Mouse (Mus musculus) thymus, postnatal 4 days (tissue): ENCODE results near the gene Fam193b.
A peak's percentile ranks its signal among the peaks of the same experiment; 100 is the strongest.

Experiments used
- DNase-seq: peaks from one replicate; pipeline ENCODE4 v3.0.0; 2021

The Fam193b gene

DNA sequence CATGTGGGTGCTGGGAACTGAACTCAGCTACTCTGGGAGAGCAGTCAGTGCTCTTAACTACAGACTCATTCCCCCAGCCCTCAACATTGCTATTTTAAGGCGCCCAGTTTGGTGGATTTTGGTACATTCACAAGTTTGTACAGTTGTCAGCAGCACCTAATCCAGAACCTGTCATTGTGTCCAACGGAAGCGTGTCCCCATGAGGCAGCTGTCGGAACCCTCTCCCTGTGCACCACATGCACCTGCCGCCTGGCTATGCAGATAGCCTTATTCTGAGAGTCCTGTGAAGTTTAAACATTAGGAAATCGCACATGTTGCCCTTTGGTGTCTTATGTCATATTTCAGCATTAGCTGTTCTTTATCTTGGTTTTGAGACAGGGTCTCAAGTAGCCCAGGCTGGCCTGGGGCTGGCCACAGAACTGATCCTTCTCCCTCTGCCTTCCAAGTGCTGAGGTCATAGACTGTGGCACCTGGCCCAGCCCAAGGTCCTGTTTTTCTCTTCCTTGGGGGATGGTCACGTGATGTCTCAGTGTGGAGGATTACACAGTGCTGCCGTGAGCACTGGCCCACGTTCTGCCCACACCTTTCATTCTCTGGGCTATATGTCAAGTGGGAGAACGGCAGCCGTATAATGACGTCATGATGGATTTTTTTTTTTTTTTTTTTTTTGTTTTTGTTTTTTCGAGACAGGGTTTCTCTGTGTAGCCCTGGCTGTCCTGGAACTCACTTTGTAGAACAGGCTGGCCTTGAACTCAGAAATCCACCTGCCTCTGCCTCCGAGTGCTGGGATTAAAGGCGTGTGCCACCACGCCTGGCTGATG is 45.0 kb downstream of the Fam193b start:
- DNase-seq, result no peak

DNA sequence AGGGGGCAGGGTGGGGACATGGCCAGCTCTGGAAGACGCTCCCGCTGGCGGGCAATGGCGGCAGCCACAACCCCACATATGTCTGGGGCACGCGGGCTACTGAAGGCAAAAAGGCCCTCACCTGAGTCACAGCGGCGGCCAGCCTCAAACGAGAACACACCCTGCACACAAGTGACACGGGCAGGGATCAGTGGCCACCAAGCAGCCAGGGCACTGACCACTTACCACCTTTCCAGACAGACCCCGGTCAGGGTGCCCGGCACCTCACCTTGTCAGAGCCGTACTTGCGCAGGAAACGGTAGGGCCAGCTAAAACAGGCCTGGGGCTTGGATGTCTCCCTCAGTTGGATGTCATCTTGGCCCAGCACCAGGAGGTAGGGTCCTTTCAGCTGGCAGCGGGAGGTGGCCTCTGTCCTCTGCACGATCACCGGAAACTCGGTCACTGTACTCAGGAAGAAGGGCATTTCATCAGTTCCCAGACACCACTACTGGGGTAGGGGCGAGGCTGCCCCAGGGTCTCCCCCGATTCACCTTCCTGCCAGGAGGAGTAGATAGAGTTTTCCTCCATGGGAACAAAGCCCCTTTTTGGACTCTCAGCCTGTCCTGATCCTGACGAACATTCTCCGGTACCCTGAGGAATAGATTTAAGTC is 46.8 kb downstream of the Fam193b start:
- DNase-seq, result no peak

DNA sequence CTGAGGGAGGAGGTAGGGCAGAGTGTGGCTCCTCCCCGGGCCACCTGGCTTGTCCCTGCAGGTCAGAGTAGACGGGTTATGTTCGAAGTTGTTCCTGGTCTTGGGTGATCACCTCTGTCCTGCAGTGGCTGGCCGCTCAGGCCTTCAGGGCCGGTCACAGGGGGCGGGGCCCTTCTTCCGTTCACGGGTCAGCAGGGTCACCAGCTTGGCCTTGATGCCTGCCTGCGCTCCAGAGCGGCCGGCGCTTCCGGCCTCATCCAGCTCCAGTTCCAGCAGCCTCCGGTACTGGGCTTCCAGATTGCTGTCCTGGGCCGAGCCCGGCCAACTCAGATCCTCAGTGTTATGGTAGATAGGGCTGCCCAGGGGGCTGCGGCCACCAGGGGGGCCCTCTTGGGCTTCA is 47.6 kb downstream of the Fam193b start:
- no peak for DNase-seq

DNA sequence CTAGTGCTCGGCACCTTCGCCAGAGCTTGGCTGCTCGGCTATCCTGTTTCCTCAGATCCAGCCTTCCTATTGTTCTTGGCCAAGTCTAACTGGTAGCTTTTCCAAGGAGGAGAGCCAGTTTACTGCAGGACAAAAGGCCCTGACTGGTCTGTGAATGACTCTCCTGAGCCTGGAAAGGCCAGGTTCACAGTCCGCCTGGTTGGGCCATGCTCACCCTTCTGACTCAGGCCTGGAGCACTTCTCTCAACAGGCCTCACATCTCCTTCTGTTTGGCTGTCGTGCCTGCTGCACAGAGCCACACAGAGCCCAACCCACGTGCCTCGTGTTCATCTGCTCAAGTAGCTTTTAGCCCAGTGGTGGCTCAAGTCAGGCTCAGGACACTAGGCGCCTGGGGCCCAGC is 48.2 kb downstream of the Fam193b start:
- DNase-seq, result no peak

DNA sequence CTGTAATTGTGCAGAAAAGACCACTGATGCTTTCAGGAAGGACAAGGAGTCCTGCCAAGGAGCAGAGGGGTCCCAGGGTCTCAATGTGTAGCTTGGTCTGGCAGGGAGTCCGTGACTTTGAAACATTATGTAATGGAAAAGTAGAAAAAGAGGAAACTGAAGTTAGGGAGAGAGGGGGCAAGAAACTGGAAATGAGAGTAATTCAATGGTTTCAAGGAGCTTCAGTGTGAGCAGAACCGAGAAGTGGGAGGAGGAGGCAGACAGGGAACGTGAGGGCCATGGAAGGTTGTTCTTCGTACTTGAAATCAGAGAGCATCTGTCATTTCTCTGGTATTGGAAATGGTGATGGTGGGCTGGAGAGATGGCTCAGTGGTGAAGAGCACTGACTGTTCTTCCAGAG is 51.3 kb downstream of the Fam193b start:
- no peak for DNase-seq

DNA sequence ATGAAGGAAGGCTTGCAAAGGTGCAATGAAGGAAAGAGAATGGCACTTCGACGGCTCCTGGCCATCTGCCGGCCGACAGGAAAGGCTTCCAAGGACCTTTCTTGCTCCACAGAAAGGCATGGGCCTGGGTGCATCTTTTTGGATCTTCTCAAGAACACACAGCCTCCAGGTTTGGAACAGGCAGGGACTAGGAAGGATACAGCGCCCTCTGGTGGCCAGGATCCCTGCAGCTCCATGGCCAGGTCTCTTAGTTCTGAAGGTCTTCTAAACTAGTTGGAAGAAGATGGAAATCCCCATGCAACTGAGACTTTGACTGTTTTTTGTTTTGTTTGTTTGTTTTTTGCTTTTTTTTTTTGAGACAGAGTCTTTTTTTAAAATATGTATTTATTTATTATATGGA is 54.0 kb downstream of the Fam193b start:
- DNase-seq, result peak; percentile 95

DNA sequence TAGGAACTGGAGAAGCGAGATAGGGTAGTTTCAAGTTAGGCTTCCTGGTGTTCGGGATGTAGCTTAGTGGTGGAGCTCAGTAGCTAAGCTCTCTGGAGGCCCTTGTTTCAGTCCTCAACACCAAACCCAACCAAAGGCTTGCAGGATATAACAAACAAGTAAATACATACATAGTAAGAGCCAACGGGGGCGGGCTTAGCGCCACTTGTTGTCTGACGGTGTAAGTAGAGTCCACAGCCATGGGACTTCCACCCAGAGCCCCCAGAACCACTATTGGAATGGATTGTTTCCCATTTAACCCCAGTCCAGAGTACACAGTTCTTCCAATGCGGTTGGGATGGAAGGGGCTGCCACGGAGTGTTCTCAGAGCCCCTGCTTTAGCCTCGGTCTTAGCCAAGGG is 57.1 kb downstream of the Fam193b start:
- no peak for DNase-seq

DNA sequence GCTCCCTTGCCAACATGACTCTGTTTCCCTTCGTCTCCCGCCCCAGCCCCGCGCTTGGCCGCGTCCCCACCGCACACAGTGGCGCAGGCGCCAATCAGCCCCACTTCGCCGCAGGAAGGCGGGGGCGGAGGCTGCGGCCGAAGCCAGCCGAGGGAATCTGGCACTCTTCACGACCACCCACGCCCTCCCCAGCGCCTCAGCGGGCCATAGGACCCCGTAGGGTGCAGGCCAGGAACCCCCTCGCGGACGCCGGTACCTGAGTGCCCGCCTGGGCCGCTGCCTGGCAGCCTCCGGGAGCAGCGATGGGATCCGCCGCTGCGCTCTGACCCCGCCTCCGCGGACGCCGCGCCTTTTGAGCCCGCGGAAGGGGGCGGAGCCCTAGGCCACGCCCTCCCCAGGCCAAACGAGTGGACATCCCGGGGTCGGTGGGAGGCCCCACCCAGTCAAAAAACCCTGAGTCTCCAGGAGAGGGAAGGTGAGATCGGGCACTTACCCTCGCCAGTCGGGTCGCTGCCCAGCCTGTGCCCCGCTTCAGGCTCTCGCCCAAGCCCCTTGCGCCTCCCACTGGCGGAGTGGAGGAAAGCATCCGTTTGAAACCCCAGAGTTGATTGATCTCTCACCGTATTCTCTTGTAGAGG is 57.7 kb downstream of the Fam193b start, which contains the start of gene Pdlim7:
TSS of gene Pdlim7 (minus strand) at position 566 of the 638 bp plus-strand sequence.
- peak; percentile 95 for DNase-seq

DNA sequence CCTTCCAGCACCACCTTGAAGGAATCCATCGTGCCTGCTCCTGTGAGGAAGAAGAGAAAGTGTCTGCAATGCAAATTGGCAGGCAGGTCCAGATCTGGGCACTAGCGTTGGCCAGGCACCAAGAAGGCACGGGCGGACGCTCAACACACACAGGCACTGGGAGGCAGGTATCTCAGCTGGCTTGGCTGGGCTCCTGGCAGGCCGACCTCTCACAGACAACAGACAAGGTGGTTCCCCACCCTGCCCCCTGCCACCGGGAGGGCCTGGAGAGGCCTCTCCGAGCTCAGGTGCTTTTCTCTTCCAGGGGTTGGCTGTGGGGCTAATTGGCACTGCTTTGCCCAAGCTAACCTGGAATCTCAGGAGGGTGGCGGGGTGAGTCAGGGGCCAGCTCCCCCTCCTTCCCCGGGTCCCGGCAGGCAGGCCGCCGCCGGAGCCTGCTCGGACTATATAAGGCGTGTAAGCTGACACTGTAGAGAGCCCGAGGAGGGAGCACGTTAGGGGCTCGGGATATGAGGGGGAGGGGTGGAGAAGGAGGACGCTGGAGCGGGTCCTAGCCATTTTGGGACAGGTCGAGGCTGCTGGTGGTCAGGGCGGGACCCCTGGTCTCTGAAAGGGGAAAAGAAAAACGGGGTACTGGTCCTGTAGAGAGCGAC is 58.4 kb downstream of the Fam193b start:
- DNase-seq, result peak; percentile 46

DNA sequence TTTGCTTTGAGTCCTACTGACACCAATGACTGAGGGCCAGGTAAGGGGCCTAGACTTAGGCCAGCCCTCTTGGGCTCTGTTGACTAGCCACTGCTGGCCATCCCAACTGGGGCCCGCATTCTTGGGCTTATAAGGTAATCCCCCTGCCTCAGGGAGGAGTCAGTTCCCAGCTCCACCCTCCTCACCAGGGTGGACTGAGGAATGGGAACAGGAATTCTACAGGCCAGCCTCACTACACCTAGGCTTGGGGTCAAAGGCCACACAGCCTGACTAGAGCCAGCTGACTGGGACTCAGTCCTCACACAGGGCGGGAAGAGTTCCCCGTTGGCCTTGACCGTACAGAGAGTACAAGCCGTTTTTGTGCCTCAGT is 59.4 kb downstream of the Fam193b start:
- no peak for DNase-seq

DNA sequence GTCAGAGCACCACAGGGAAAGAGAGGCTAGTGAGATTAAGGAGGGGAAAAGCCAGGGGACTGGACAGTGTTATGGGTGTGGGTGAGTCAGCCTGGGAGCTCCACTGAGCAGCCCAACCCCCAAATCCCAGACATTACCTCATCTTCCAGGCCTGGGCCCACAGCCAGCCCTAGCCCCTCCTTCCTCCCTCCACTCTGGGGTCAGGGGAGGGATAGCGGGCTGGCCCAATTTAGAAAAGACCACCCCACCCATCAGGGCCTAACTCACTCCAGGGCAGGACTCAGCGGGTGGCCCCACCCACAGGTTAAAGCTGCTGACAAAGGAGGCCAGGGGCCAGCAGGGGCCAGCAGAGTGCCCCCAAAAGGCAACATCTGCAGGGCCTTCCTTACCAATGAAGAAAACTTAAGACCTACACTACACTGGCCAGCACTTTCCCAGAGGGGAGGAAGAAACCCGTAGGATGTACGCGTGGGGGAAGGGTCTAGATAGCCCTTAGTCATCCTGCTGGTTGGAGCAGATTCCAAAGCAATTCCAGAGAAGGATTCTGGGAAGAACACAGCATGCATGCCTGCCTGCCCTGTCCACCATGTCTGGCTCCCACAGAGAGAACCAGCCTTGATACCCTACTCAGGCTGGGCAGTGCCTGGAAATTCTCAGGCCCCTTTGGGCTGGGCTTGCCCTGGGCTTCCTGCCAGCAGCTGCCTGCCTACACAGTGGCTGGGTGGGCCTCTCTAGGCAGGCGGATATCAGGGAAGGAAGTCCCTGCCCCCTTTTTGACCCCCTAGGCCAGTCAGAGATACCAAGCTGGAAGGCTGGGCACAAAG is 60.0 kb downstream of the Fam193b start:
- DNase-seq, result peak; percentile 35

DNA sequence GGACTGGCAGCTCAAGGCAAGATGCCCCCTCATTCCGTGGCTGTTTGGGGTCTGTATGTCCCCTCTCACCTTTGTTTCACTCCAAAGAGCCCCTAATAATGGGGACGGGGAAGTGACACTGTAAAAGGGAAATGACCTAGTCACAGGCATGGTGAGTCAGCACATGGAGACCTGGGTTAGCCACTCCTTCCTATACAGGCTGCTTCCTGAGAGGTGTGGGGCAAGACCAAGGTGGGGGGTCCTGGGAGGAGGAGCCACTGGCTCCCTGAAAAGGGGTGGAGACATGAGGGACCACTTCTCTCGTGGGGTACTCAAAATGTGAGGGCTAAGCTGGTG is 60.6 kb downstream of the Fam193b start:
- DNase-seq, result no peak

DNA sequence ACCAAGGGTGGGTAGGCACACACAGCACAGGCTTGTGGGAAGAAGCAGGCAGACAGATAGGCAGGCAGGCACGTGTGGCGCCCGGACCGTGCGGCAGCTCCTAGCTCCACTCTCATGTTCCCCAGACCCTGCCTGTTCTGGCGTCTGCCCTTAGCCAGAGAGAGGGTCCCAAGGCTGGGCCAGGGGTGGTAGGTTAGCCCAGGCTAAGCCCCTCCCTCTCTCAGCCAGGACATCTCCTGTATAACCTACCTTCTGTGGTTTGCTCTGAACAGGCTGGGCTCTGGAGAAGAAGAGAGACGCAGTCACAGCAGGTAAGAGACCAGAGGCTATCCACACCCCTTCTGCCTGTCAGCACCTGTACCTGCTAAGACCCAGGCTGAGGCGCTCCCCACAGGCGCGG is 62.4 kb downstream of the Fam193b start:
- DNase-seq, result no peak

DNA sequence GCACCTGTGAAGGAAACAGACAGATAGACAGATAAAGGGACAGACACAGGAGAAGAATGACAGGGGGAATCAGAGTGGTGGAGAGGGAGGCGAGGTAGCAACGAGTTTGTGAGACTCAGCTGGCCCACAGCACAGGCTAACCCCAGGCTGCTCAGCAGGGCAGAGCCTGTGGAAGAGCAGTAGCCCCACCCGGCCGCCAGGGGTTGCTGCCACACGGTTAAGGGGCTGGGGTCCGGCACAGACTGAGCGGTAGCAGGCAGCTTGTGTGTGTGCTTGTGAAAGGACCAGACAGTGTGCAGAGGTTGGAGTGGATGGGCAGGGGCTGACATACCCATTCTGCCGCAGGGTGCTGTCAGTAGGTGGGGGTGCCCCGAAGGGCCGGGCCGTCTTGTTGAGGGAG is 63.0 kb downstream of the Fam193b start:
- DNase-seq, result peak; percentile 59

DNA sequence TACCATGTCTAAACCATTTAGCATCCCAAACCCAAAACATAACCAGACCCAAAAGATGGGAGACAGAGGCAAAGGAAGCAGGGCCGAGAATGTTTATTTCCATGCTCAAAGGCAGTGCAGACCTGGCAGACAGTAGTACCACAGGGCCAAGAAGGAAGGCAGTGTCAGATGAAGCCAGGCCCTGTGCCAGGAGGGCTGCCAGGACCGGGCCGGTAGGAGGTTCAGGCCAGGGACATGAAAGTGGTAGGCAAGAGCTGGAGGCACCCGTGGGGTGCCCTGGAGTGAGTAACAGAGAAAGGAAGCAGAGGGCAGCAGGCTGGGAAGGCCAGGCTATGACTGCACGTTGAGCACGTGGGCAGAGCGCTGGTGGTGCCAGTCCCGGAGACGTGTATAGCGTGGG is 64.2 kb downstream of the Fam193b start:
- no peak for DNase-seq

DNA sequence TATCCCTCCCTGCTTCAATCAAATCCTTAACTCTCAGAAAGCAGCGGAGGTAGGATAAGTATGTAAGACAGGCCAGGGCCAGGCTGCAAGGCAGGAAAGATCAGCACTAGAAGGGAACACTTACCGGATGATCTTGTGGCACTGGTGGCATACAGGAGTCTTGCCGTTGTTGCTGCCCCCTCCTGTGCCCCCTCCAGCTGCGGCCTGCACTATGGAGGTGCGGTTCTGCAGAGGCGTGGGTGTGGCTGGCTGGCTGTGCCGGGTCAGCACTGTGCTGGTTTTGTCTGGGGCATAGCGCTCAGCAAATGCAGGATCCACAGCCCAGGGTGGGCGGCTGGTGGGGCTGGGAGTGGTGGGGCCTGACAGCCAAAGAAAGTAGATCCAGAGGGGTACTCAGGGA is 65.1 kb downstream of the Fam193b start:
- DNase-seq, result no peak

DNA sequence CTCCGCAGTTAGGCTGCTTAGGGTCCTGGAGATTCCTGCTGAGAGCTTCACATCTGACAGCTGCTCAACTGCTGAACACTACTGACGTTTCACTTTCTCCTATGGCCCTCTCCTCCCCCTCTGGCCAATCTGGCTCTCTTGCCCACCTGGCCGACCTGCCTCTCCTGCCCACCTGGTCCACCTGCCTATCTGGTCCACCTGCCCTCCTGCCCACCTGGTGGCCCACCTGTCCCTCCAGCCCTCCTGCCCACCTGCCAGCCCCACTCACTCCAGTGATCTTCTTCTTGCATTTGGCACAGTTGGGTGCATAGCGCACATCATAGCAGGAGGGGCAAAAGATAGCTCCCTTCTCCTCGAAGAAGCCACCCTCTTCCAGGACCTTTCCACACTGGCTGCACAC is 66.5 kb downstream of the Fam193b start:
- DNase-seq, result no peak

DNA sequence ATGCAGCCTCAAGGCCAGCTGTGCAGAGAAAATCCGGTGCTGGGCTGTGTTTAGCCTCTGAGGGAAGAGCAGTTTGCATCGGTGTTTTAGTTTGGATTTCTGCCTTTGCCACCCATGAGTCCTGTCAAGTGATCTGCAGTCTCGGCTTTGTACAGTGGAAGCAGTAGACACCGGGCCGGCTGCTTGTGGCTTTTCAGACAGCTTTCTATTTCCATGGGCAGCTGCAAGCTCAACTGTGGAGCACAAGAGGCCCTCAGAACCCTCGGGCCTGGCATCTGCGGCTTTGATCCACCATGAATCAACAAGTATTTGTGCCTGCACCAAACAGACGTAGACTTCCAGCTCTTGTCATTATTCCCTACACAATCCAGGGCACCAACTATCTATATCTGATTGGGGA is 68.5 kb downstream of the Fam193b start:
- DNase-seq, result peak; percentile 40

DNA sequence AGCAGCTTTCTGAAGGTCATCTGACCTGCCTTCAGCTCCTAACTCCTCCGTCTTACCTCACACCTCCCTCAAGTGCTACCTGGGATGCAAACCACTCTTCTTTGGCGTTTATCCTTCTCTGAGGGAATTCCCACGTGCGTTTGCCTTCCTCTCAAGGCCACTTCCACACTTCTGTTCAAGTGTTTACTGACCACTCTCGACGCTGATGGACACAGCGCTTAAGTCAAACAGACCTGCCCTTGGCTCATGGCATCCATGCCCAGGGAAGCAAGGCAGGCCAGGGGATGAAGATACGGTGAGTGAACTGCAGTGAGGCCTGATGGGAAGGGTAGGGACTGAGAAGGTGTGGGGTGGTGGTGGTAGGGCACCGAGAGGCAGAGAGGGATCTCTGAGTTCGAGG is 70.3 kb downstream of the Fam193b start:
- DNase-seq, result no peak

DNA sequence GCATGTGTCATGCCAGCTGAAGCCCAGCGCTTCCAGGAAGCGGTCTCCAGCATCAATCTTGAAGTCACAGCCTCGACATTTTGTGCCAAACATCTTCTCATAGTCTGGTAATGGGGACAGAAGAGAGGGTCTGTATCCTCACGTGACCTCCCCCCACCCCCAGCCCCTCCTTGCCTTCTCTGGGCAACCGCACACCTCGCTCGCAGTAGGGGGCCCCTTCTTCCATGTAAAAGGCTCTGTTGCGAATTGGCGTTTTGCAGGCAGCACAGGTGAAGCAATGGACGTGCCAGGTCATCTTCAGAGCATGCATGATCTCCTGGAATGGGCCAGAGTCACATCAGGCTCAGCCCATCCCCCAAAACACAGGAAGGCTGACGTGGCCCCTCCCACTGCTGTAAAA is 72.0 kb downstream of the Fam193b start:
- no peak for DNase-seq

DNA sequence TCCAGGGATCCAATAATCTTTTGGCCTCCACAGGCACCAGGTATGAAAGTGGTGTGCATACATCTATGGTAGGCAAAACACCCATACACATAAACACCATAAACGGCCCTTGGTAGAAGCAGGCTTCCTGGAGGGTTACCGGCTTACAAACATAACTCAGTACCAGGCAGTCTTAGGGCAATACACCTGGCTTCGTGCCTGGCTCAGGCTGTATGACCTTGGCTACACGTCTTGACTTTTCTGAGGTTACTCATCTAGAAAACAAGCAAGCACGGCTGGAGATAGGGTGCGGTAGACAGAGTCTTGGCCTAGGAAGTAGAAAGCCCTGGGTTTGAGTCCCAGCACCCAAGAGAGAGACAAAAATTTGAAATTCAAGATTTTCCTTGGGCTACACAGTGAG is 74.3 kb downstream of the Fam193b start:
- no peak for DNase-seq

DNA sequence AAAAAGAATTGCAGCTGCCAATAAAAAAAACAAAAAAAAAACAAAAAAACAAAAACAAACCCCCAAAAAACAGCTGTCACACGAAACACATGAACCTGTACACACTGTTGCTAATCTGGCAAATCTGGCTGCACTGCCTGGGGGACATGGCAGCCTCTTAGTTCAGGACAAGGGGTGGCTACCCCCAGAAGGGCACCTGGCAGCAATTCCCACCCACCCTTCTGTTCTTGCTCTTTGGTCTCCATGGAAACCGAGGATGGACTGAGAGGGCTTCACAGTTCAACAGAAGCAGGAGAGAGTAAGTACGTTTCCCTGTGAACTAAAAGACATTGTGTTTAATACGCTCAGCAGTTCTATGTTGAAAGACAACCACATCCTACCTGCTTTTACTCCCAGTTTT is 75.2 kb downstream of the Fam193b start:
- no peak for DNase-seq
